ENCODE assay signal across 25 mouse cellular contexts in genomic region chr9:78782860-78783259, GRCm38 (mm10).
"Had no signal": no experiment of that assay in that cellular context is flagged by ENCODE, and none has a peak within 500 bp of the region (broad histone marks: within the 10 kb centered on the region; RNA-seq: fewer than 3 reads in every experiment).

No protein-coding gene starts in this region.

- DNase-seq: gastrocnemius, adult 2 months; gastrocnemius, postnatal 10 days; gastrocnemius, postnatal 25 days; heart, adult 11 months; heart, adult 2 months; heart, postnatal 14 days; heart, postnatal 36 days; kidney, adult 11 months; kidney, adult 2 months; kidney, adult 9 months; kidney, postnatal 10 days; kidney, postnatal 25 days; kidney, postnatal 4 days; left cerebral cortex, postnatal 4 days had no signal

- H3K9ac ChIP-seq: heart, embryonic 13.5 days; heart, embryonic 15.5 days; hindbrain, embryonic 13.5 days; hindbrain, embryonic 15.5 days; limb, embryonic 12.5 days; liver, embryonic 12.5 days; liver, embryonic 14.5 days had no signal

- H3K4me3 ChIP-seq: gastrocnemius, adult 2 months; heart, adult 2 months; heart, embryonic 13.5 days; heart, embryonic 15.5 days; hindbrain, embryonic 13.5 days; hindbrain, embryonic 15.5 days; layer of hippocampus, adult 2 months; limb, embryonic 12.5 days; liver, embryonic 12.5 days had no signal

- H3K27me3 ChIP-seq: heart, embryonic 15.5 days; hindbrain, embryonic 13.5 days; hindbrain, embryonic 15.5 days; limb, embryonic 12.5 days; liver, embryonic 12.5 days had no signal

- H3K27ac ChIP-seq: gastrocnemius, adult 2 months; heart, adult 2 months; heart, embryonic 13.5 days; heart, embryonic 15.5 days; hindbrain, embryonic 13.5 days; hindbrain, embryonic 15.5 days; hindbrain, postnatal 0 days; layer of hippocampus, adult 2 months; limb, embryonic 12.5 days; liver, embryonic 12.5 days; liver, embryonic 14.5 days had no signal

- H3K4me2 ChIP-seq: heart, embryonic 11.5 days; heart, embryonic 13.5 days; heart, embryonic 15.5 days; hindbrain, embryonic 13.5 days; hindbrain, embryonic 15.5 days; limb, embryonic 12.5 days; liver, embryonic 12.5 days had no signal

- H3K9me3 ChIP-seq: heart, embryonic 13.5 days; heart, embryonic 15.5 days; hindbrain, embryonic 13.5 days; hindbrain, embryonic 15.5 days; limb, embryonic 12.5 days; liver, embryonic 12.5 days had no signal

- ATAC-seq: hindbrain, postnatal 0 days; intestine, embryonic 16.5 days; liver, embryonic 12.5 days had no signal

- H3K4me1 ChIP-seq: heart, embryonic 13.5 days; heart, embryonic 15.5 days; hindbrain, embryonic 13.5 days; hindbrain, embryonic 15.5 days; liver, embryonic 12.5 days had no signal

- H3K36me3 ChIP-seq: heart, embryonic 13.5 days; heart, embryonic 15.5 days; hindbrain, embryonic 13.5 days; hindbrain, embryonic 15.5 days; limb, embryonic 12.5 days; liver, embryonic 12.5 days had no signal
